Mouse (Mus musculus) lung, postnatal 4 days (tissue): ENCODE measurements at regions not wholly inside any gene's neighbourhood (a gene's known extent, or its start where the extent isn't known, plus 50 kb on each side); places are given as distances from the start of the nearest gene placed in this dataset.
A peak's percentile ranks its signal among the peaks of the same experiment; 100 is the strongest.

Experiments
- DNase-seq, 2 experiments: peaks; one replicate each; pipeline ENCODE4 v3.0.0; 2021

DNA sequence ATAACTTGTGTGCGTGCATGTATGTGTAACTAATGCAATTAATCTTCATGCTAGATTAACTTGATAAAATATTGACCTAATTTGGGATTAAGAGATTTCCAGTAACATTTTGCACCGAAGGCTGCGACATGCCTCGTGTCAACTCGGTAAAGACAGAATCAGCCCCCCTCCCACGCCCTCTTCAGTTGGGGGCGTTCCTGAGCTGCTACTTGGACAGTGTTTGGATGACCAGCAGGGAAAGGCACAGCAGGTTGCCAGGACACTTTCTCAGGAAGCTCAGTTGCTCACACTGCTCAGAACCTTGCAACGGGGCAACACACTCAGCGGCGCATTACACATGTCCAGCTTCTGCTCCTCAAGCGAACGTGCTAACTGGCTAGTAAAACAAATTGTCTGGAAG is 326.2 kb upstream of the Fam241a start:
- no peak for DNase-seq

DNA sequence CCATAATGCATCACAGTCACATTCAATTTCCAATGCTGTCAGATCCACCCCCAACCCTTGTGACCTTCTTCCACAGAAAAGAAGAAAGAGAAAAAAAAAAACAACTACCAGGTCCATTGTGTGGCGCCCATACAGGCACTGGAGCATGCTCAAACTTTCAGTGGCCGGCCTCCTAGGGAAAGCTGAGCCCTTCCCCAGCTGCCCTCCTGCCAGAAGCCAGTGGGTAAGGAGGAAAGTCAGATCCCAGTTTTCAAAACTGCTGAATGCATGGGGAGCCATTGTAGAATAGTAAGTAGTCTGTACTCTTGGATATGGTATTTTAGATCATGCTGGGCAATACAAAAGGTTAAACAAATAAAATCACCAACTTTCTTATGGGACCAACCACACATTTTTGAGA is 325.5 kb upstream of the Fam241a start:
- no peak for DNase-seq

DNA sequence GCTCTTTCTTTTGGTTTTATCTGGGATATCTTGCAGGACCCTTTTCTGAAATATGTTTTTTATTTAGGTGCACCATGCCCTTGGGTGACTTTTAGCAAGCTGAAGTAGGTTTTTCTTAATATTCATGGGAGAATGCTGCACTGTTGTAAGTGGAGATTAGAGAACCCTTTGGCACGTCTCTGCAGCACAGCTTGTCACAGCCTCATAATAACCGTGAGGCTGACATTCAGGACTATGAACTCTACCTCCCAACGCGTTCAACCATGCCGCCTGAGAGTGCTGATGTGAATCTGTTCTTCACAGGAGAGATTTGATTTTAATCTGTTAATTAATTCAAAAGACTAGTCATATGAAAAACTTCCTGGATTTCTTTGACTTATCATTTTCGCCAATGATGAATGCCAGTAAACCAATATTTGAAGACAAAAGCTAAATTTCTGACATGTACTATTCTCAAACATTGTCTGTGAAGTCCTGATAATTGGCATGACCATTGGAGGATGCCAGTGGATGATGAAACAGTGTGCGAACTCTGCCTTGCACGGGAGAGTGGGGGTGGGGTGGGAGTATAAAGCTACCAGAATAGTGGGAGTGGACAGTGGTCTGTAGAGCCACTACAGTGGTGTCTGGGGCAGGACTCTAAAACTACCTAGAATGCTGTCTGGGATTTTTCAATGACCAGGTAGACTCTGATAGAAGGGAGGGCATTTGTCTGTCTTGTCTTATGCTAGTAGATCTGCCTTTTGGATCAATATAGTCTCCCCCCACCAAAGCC is 324.8 kb upstream of the Fam241a start:
- no peak for DNase-seq

DNA sequence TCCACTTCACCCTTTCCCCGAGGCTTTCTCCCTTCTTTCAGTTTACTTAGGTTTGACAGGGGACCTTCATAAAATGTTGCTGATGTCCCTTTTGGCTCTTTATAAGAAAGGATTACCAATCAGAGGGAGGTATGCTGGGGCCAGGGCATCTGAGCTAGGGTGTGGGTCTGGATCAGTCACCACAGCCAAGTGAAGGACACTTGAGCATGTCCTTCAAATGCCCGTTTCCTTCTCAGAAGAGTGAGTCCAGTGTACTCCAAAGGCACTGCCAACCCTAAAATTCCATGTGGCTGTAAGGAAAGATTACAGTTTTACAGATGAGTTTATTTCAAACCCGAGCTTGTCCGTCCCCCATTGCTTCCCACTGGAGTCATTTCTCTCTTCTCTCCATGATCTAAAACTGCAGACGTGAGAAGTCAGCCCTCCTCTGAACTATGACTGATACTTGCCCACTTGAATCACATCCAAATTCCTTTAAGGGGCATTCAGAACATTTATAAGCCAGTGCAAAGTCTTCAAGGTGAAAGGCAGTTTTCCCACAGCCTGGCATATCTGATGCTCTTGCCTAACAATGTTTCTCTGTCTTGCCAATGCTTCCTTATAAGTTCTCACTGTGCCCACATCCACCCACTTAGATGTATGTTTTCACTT is 321.8 kb upstream of the Fam241a start:
- no peak for DNase-seq

DNA sequence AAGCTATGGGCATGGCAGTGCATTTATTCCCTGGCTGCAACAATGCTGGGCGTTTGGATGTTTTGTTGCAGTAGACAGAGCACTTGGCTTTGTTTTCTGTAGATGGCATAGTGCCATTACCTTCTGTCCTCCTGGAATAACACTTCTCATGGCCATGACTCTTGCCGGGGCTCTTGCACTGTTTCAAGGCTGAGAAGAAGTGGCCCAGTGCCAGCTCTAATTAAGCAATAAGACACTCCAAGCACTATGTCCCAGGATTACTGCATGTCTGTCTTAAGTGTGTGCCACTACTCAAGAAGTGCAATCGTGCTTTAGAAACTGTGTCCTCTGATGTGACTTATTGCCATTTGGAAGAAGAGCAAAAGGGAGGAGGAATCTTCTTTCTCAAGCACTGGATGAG is 316.1 kb upstream of the Fam241a start:
- peak in 1 of 2 experiments; percentile 6 for DNase-seq

DNA sequence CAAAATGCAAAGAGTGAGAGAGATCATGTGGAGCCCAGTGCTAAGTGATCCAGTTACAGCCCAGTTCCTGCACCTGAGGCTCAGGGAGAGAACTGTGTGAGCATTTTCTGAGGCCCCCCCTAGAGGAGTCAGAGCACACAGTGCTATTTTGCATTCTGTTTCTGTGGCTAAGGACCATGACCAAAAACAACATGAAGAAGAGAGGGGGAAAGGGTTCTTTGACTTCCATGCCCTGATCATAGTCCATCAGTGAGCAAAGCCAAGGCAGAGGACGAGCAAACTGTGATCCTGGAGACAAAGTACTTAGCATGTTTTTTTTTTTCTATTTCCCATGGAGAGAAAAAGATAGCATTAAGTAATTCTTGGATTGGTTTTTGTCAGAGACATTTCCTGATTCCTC is 314.5 kb upstream of the Fam241a start:
- no peak for DNase-seq

DNA sequence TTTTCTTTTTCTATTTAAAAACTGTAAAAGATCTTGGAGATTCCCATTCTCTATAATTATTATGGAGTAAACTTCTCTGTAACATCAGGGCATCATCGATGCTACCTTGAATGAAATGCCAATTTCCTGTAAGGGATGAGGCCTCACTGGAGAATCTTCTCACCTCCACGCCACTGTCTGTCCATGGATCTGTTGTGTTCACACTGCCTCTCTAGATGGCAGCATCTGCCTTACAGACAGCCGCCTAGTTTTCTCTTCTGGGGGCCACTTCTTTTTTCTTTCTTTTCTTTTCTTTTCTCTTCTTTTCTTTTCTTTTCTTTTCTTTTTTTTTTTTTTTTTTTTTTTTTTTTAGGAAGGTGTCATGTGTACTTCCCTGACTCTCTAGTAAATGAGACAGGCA is 310.8 kb upstream of the Fam241a start:
- DNase-seq, result no peak

DNA sequence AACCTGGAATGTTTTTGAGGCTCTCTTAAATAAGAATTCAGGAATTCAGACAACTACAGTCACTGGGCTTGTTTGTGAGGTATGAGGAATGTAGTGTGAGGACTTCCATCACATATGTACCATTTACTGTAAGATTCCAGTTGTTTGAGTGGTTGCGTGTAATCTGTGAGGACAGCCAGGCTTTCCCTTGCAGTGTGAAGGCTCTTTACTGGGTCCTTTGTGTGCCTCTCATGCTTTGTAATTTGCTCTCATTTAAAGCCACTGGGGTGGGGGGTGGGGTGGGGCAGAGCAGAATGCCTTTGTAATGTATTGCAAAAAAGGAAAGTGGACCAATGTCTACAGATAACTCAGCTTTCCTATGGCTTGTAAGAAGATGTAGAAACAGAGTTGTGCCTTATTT is 310.4 kb upstream of the Fam241a start:
- no peak for DNase-seq

DNA sequence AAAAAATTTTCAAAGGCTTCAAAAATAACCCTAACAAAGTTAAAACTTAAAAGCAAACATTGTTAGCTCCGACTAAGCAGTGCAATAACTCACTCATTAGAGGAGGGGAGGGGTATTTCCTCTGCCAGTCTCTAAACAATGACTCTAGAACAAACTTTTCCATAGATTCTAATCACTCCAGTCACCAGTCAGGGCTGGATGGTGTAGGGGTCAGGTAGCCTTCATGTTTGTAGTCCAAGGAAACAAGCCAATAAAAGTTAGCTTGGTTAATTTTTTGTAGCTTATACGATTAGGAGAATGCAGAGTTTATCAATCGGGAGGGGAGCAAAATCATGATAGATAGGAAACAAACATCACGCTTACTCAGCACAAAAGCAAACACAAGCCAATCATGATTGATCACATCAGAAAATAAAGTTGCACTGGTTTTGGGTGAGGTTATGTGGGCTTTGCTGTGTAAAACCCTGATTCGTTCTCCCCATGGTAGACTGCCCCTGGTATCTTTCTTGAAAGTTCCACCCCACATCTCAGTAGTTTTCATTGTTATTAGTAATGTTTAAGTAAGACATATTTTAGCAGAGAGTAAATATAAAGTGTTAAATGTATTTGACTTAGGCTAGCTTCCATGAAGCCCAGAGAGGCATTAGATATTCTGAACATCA is 304.6 kb upstream of the Fam241a start:
- no peak for DNase-seq

DNA sequence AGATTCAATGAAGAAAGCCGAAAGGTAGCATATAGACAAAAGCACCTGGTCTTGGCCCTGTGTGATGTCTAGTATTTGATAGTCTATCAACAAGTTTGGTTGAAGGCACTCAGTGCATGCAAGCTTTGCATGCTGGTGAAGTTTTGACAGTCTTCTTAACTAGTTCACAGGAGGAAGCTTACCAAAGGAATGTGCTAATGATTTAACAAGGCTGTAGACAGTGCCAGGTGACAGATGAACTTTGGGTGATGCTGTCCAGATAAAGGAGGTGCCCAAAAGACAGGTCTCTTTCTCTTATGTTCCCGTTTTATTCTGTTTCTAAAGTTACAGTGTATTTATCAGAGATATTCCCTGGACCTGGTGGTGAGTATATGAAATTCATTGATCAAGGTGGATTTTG is 303.3 kb upstream of the Fam241a start:
- DNase-seq, result no peak

DNA sequence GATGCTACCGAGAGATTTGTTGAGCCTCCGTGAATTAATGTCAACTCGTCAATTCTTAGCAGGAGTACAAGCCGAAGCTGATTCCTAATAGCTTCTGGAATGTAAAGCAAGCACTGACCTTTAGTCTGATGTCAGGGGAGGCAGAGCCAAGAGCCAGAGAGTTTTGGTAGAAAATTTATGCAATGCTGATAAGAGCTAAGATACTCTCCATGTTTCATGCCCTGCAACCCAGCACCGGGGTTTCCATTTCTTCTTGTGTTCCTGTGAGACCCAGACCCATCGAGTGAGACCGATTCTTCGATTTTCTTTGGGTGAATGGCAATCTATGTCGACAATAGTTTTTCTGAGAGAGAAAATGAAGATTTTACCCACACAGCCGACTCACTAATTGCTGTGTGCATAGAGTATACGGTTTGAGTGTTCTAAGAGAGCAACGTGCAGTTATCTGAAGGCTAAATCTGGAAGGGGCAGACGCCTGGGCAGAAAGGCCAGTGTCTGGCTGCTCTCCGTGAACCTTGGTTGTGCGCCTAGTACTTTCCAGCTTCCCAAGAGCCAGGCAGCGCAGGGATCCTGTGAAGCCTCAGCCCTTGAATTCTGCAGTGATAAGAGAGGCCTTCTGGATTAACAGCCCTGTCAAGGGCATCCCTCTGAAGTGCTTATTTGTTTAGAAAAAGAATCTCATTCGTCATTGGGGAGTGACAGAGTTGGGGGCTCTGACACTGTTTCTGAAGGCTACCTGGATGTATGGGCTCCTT is 296.1 kb upstream of the Fam241a start:
- no peak for DNase-seq

DNA sequence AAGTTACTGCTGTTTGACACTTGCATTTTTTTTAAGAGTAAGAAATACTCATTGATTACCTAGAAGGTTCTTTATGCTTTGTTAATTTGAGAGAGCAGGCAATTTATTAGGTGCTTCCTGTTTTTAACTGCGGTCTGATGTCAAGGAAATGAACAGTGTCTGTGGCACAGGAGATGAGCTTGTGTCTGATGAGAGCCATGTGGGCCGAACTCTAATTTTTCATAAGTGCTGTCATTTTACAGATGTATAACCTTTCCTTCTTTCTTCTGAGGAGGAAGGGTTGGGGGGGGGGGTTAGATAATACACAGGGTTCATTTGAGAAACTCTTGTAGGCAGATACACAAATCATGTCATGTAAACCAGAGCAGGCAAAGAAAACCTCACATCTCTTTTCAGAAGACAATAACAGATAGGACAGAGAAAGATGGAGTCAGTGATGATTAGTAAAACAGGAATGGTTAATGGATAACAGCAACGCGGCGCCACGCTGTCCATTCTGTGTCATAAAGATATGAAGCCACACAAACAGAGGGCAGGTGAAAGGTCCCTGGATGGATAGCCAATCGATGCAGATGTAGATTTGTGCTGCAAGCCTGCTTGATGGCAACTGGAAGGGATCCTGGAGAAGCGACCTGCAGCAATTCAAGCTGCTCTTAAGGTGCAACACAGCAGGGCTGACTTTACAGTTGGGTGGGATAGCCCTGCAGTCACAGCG is 291.4 kb upstream of the Fam241a start:
- no peak for DNase-seq

DNA sequence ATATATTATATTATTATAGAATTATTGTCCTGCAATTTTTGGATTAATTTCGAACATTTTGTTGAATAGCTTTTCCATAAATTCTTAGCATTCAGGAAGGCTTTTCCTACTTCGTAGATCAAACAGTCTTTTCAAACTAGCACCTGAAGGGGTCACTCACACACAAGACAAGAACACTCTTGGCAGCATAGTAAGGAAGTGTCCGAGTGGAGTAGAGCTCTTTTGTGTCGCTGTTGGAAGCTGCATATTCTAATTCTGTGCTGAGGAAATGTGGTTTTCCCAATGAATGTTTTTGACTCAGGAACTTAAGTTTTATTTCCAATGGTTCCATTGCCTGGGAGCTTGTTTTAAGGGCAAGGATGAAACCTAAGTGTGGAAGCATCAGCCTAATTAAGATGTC is 290.2 kb upstream of the Fam241a start:
- peak in 1 of 2 experiments; percentile 7 for DNase-seq

DNA sequence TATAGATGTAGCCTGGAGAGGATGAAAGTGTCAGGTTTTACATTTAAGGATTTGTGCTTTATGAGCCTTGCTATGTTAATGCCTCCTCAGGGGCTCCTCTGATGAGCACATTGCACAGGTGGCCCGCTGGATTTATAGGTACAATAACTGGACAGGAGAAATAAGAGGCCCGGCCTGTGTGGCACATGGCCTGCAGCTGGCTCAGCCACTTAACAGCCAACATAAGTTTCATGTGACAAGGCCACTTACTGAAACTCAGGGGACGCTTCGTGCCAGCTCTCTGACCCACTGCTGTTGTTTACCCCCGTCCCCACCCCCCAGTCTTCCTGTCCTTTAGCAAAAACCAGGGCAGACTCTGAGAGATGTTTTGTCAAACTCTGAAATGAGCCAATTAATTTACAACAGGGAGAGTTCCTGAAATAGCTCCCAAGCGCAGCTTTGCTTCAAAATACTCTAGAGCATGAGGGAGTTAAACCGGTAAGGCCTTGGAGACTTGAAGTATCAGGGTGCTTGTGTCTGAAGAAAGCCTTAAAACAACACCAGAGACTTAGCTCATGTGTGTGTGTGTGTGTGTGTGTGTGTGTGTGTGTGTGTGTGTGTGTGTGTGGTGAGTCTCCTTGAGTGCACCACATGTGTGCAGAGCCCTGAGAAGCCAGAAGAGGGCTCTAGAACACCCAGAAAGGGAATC is 285.2 kb upstream of the Fam241a start:
- DNase-seq, result no peak

DNA sequence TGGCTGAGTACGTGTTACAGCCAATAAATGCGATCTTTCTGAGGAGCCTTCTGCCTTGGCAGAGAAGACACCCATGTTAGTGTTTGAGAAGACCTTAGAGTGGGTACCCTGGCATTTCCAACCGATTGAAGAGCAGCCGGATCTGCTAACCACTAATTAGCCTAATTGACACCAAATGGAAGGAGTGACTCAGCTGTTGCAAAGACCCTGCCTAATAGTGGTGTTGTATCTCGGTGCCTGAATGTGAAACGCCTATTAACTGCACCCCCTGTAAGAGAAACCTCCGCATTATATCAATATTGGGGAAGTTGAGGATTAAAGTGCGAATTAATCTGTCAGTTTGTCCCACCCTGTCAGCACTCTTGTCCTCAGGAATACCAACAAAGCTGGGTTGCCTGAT is 253.1 kb upstream of the Fam241a start:
- DNase-seq, result no peak

DNA sequence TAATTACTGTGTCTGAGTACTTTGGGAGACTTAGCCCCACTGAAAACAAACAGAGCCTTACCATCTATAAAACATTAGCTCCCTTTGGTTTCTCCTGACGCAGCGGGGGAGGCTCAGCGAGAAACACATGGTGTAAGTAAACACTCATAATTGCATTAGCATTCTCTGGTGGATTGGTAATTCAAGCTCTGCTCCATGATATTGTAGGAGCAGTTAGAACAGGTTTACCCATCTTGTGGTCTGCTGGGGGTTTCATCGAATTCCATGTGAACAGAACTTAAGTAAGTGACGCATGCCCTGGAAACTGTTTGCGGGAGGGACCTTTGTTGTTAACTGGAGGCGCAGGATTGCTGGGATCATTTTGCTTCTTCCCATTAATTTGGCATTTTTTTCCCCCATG is 249.2 kb upstream of the Fam241a start:
- no peak for DNase-seq

DNA sequence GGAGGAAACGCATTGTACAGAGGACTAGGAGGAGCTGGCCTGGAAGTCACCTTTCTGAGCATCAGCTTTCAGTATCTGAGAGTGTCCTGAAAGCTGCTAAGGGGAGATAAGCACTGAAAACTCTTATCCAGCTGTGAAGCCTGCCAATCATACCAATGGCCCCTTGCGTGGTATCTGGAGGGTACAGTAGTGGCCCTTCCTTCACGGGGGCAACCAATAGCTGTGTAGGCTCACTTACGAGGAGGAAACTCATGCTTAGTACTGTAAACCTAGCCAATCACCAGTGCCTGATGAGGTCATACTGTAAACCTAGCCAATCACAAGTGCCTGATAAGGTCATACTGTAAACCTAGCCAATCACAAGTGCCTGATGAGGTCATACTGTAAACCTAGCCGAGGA is 231.7 kb upstream of the Fam241a start:
- no peak for DNase-seq

DNA sequence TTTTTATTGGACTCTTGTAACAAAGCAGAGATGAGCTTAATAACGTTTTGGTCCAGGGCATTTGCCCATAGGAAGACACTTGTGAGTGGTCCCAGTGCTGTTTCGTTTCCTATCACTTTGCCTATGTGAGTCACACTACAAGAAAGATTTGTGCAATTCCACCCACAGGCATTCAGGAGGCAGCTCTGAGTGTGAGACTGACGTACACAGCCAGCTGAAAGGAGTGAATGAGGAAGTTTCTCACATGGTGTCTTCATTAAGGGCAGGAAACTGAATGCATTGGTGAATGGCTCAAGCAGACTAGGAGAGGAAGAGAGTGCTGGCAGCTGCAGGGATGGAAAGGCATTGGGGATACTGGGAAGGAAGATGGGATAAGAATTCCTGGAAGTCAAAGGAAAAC is 230.5 kb upstream of the Fam241a start:
- no peak for DNase-seq

DNA sequence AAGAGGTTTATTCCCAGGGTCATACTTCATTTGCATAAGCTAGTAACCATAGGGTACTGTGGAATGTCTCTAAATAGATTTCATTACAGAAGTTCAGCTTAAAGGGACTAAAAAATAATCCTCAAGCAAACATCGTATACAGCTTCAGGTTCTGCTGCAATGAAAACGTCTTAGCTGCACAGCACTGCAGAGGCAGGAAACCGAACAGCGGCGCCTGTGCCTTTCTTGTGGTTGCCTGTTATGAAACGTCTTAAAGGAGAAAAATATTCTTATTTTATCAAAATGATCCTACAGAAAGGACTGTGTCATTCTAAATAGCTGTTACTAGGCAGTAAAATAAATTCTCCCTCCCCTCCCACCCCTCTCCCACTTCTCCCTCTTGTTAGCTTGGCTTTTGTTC is 226.0 kb upstream of the Fam241a start:
- no peak for DNase-seq

DNA sequence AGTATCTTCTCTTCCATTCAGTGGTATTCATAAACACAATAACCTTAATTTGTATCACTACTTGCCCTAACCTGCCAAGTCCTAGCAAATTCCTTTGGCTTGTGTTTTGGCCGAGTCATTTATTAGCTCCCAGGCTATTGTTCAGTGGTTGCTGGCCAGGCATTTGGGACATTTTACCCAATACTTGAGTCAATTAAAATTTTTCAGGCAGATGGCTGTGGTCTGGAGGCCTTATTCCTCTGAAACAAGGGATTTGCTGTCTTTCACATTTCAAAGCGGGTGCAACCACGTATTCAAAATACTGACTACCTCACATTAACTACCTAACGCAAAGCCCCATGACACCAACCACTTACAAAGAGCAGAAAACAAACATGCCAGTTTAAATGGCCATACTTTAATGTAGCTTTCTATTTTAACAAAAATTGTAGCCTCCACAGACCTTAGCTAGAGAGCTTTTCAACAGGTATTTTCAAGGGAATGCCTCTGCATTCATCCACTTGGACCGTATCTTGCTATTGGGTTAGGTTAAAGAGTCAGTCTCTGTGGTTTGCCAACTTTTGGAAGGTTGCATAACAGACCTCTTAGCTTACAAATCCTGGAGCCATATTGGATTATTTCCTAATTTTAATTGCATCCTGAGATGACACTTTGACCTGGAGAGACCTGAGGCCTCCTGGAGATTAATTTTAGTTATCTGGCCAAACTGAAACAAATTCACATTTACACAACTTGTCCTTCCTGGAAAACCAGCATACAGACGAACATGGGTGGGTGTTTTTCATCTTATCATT is 224.7 kb upstream of the Fam241a start:
- DNase-seq, result no peak

DNA sequence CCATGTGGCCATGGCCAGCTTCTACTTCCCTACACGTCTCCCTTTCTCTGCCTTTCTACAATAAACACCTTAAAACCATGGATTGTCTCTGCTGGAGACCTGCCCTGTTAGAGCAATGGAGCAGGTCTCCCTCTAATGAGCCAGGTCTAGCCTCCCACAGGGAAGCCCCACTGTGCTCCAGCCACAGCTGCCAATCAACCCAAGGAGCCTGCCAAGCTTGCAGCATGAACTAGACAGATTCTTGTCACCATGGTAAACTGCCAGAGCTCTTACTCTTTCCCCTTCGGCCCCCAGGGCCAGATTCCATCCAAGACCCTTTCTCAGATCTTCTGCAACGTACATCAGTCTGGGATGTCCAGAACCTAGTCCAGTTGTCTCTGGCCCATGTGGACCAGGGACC is 217.1 kb upstream of the Fam241a start:
- no peak for DNase-seq
